Mouse (Mus musculus) urinary bladder, postnatal 14 days (tissue): ENCODE data around the gene Fmod.

Experiments used
- DNase-seq: peaks from one replicate; pipeline ENCODE4 v3.0.0; 2021; ENCODE audit warnings: low spot score

Fmod gene

DNA sequence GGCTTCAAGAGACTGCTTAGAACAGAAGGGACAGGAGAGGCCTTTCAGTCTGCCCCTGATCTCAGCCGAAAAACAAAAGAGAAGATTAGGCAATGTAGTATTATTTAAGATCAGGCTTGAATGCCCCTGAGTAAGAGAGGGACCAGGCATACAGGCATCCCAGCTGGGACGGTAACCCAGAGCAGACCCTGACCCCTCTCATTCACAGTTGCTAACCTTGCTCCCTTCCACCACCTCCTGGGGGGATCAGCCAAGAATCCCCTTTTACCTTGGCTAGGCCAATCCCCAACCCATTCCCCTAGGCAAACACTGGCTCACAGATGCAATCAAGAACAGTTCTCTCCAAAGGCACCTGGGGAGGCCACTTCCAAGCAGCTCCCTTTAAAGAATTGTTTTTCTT lies 39.7 kb downstream of the Fmod start:
- DNase-seq: no peak

DNA sequence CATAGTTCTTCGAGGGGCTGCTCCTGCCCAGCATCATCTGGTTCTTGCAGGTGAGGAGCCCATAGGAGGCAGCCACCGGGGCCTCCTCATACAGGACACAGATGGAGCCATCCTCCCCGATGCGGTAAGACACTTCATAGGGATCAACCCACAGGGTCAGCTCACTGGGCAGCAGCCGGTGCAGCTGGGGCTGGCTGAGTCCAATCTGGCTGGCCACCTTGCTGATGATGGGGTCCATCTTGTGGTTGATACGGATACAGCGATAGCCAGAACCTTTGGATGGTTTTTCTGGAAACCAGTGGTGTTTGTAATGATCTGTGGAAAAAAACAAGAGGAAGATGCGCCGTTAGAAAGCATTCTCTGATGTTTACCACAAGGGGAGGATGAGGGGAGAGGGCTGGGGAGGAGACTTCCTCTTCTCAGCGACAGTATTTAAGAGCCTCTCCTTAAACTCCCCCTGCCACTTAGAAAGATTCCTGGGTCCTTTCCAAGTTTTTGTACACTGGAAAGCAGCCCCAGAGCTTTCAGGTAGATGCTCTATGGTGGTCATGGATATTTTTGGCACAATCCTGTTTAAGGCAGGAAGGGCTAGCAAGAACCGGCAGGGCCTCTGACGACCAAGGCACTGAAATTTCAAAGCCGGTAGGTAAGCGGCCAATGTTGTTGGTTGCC lies 40.5 kb downstream of the Fmod start:
- no peak for DNase-seq

GRCm38 (mm10) chr1:134078061-134078795 lies 41.2 kb downstream of the Fmod start:
- peak; percentile 73 for DNase-seq

DNA sequence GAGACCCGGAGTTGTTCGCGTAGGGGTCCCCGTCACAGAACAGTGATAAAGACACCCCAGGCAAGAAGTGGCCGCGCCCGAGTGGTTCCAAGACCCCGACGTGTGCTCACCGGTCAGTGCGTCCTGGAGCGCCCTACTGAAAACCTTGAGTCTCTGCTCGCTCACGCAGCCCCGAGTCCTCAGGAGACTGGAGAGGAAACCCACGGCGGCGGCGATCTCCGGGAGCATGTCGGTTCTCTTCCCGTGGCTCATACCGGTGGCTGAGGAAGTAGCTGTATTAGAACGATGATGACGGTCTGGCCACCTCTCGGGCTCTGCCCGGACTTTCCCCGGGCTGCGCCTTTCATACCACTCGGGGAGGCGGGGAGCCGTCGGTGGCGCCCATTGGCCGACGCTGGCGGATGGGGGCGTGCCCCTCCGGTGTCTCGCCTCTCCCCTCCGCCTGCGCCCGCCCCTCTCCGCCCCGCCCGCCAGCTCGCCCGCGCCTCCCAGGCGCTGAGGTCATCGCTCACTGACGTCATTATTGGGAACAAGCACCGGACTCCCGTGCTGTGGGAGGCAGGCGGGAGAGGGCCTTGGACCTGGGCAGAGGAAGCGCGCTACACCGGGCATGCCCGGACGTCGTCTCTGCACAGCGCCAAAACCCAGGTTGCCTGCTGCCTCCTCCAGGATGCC lies 41.9 kb downstream of the Fmod start, which contains the start of gene Btg2:
Gene Btg2, minus strand, starts transcription at position 319 of the 675 bp plus-strand sequence.
- peak; percentile 98 for DNase-seq

GRCm38 (mm10) chr1:134079477-134080163 lies 42.6 kb downstream of the Fmod start:
- DNase-seq: no peak

GRCm38 (mm10) chr1:134080406-134080805 lies 43.4 kb downstream of the Fmod start:
- DNase-seq: no peak

DNA sequence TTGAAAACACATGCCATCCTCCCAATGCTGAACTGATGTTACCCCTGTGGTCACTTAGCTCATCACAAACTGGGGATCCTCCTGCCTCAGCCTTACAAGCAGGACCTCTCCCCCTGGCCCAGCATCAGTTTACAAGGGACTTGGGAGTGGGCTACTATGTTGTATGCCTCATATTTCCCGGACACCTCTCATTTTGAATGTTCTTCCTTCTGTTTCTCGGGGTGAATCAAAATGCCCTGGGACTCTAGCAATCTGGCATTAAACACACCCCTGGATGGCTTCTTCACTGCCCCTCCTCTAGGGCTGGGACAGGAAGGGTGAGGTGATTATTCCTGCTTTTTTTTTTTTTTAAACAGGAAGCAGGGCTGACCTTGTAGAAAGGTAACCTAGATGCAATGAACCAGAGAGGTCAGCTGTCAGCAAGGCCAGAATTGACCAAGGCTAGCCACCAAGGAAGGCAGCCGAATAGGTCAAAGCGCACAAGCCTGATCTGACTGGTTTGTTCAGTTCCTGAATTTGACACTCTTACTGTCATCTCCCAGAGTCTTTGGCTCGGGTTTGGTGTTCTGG lies 43.9 kb downstream of the Fmod start:
- DNase-seq: no peak

GRCm38 (mm10) chr1:134082987-134083516 lies 46.0 kb downstream of the Fmod start:
- DNase-seq: no peak

DNA sequence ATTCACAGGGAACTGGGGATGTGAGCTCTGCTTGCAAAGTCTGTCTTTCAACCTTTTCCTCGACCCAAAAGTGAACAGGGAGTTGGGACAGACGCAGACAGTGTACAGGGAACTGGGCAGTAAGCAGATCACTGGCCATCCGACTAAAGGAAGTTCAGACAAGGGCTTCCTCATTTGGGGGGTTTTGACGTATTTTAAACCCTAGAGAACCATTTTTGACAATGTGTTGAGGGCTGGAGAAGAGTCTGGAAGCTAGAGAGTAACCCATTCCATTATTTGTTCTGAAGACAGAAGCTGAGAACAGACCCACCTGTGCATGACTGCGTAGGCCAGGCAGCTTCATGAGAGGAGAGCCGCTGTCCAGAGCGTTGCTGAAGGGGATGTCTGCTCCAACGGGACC lies 46.6 kb downstream of the Fmod start:
- DNase-seq: no peak

DNA sequence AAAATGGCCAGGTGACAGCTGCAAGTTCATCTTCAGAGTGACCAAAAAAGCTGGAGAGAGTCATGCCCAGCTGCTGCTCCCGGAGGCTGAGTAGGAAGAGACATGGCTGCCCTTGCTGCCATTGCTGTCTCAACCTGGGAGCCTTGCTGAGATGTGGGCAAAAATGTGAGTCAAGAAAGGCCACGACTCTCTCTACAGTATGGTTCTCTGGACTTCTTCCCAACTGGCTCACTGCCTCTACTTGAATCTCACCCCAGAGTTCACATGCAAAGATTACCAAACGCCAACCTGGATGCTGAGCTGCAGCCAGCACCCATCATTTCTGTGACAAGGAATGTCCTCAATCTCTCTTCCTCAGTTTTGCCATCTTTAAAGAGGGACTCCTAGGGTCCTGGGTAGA lies 47.1 kb downstream of the Fmod start:
- DNase-seq: no peak

- DNase-seq: no peak
These were observed 49.0 kb downstream of the Fmod start for GRCm38 (mm10) chr1:134086017-134086416.

GRCm38 (mm10) chr1:134086811-134087398 lies 49.9 kb downstream of the Fmod start:
- no peak for DNase-seq

GRCm38 (mm10) chr1:134089074-134089473 lies 52.0 kb downstream of the Fmod start:
- DNase-seq: no peak

GRCm38 (mm10) chr1:134091851-134092250 lies 54.8 kb downstream of the Fmod start:
- no peak for DNase-seq

- no peak for DNase-seq
These were observed 55.3 kb downstream of the Fmod start for GRCm38 (mm10) chr1:134092368-134092767.

DNA sequence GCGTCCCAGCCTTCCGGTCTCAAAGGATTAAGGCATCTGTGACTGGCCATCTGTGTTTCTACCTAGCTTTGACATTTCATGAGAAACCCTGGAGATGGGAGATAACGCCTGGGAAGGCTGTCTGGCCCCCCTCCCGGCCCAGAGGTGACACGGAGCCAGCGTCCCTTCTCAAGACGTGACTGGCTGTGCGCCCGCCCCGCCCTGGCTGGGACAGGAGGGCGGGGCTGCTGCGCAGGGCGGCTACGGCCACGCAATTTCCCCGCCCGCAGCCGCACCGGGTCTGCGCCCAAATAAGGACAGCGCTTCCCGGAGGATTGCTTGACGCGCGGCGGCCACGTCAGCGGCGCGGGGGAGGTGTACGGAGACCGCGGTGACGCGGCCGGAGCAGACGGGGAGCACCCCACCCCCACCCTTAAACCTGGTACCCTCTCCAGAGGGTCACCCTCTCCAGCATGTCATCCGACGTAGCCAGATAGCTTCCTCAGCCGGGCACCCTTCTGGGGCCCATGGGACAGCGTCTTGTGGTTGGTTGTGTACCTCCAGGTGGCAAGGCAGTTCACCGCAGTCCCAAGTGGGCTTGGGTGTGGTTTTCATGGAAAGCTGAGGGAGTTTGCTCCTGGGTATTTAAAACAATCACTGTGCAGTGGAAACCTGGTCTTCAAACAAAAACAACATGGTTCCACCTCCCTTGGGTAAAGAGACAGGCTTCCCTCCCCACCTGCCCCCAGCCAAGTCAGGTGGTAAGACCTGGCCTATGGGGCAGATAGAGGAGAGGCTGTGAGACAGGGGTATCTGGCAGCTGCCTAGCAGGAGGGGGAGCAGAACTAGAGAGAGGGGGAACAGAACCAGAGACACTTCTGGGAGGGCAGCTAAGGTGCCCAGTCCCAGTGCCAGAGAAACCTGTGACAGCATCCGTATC lies 56.1 kb downstream of the Fmod start:
- peak; percentile 96 for DNase-seq

DNA sequence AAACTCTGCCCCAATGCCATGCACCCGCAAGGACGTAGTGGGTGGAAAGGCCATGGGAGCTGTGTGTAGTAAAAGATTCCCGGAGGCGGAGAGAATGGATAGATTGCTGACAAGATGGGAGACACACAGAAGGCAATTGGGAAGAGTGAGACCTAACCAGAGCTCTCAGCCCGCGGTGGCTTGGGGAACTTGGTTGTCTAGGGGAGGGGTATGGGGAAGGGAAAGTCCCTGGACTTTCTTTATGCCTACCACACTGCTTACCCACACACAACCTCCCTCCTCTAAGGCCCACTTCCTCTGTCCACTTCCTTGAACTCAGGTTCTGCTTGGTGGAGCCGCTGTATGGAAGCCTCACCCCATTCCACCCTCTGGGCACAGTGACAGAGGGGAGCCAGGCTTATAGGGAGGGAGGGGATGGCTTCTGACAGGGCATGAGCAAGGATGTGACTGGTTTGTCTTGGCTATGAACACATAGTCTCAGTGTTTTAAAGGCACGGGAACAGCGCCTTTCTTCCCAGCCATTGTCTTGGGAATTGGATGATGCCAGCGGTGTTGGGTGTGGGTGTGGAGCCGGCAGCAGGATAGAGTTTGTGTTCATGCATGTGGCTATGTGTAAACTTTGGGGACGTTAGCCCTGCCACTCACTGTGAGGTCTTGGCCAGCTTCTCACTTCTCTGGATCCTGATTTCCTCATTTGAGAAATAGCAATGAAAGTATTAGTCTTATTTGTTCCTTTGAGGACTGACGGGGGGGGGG lies 56.9 kb downstream of the Fmod start:
- no peak for DNase-seq

DNA sequence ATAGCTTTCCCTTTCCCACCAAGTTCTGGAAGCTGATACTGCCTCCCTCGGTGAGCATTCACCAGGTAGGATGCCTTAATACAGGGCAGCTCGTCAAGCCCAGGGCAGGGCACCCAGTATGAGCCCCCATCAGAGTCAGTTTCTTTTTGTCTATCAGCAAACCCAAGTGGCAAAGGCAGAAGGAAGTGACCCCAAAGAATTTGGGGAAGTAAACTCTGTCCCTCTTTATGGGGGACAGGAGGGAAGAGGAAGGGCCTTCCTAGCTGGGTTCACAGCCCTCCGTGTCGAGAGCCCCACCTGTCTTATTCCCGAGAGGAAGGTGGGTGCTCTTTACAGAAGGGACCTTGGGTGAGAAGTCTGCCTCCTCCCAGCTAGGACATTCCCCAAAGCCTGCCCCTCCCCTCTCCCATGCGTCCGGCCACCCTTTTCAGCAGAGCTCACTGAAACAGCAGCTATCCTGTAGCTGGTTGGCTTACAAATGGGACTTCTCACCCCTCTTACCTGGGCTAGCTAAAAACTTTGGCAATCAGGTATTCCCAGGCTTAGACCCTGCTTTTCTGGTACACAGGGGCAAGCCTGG lies 58.1 kb downstream of the Fmod start:
- DNase-seq: no peak

DNA sequence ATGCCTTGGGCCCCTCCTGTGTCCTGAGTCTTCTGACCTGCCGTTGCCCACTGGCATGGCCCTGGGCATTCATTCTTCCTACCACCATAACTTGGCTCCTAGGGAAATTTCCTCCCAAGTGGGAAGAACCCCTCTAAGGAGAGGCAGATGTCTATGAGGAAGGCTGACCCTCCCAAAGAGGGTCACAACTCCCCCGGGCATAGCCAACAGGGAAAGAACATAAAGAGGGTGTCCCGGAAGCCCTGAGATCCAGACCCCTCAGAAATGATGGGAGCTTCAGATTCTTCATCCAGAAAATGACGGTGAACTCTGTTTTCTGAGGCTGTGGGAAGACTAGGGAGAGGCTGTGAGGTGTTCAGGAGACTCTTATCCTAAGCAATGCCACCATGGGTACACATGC lies 58.7 kb downstream of the Fmod start:
- no peak for DNase-seq
